Mouse (Mus musculus): Measurements from ENCODE around the gene Bcdin3d. TPM values are rescaled to one million over a fixed set of nuclear protein-coding genes. Genes with fewer than 3 reads are reported as not detected.
"Not testable (repeated sequence)": the region's sequence is repeated elsewhere in the genome, so short reads cannot be mapped to it uniquely, and the experiment has no call there.

Gene Bcdin3d
- polyA plus RNA-seq, 1 experiment from 2014 or later = 24.7 TPM

DNA sequence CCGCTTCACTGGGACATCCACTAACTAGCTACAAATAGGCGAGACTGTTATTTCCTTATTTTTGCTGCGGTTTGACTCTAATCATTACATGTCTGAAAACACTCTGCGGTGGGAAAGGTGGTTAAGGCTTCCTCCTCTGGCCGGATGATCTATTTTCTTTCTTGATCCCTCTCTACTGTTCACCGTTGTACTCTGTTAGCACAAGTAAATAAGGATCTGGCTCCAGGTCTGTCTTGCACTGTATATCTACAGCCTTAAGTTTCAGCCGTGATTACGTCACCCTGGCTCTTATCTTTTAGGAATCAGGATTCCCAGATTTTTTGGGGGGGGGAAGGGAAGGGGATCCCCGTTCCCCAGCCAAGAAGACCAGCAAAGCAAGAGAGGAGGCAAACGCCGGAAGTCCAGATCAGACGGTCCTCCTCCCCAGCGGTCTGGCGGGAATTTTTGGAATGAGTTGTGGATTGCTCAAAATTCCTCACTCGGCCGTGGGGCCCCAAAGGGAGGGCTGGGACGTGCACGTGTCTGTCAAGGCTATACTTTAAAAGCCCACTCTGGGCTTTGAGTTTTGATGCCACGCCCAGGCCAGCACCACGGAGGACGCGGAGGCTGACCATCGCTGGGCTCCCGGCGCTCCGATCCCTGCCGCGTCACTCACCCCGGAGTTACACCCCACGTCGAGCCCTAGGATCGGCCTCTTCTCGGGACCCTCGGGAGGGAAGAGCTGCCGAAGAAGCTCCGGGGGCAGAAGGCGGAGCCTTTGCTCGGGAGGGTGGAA lies 542 bp downstream of the Bcdin3d start:
- DNase-seq (ENCODE audit: low spot score) = no peak

DNA sequence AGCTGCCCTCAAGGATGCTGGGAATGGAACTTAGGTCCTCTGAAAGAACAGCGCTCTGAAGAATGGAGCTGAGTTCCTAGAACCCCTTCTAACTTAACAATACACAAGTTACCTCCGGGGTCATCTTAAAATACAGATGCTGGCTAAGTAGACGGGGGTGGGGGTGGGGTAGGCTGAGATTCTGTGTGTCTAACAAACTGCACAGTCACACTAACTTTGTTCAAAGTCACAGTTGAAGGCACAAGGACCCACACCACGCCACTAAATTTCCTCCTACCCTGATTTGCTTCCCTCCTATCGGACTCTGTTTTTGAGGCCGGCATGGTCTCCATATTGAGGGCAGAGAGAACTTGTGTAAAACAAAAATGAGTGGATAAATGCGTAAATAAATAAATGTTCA lies 1.6 kb downstream of the Bcdin3d start:
- no peak for DNase-seq (ENCODE audit: low spot score)

DNA sequence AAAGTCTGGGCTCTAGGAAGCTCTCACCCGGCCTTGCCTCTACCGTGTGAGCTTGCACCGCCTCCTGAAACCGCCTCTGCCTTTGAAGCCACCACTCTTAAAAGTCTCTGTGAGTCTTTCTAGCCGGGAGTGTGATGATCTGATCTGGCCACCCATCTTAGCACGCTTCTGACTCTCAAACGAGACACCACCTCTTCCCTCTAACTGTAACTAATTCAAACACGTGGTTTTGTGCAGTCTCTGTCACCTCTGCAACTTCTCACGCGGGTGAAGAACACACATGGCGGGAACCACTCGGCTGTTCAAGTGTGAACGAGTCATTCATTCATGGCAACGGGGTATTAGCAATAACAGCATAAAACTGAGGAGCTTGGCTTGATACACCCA lies 2.9 kb downstream of the Bcdin3d start:
- peak; percentile 37 for DNase-seq (ENCODE audit: low spot score)

DNA sequence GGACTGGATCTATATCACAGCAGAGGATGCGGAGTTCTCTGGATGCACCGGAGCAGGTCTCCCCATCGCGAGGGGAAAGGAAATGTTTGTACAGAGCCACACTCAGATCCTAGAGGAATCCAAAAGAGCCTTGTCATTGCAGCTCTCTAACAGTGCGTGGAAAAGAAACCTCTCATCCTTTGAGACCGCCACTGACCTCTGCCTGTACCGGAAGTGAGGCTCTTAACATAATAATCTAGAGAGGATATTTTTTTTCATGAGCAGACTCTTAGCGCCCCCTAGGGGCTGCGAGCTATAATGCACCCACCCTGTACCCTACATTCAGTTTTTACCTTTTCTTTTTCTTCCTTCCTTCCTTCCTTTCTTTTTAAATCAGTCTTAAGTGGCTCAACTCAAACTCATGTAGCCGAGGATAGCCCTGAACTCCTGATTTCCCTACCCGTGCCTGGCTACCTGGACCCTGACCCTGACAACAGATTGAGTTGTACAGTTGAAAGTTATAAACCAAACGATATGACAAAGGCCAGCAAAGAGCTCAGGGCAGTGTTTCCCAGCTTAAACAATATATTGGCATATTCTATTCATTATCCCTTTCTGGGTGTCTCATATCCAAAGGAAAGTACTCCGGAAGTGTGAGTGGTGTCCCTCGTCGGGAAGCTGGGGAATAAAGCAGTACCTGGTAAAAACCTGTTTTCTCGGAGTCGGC lies 3.4 kb downstream of the Bcdin3d start:
- DNase-seq (ENCODE audit: low spot score) = peak; percentile 66

DNA sequence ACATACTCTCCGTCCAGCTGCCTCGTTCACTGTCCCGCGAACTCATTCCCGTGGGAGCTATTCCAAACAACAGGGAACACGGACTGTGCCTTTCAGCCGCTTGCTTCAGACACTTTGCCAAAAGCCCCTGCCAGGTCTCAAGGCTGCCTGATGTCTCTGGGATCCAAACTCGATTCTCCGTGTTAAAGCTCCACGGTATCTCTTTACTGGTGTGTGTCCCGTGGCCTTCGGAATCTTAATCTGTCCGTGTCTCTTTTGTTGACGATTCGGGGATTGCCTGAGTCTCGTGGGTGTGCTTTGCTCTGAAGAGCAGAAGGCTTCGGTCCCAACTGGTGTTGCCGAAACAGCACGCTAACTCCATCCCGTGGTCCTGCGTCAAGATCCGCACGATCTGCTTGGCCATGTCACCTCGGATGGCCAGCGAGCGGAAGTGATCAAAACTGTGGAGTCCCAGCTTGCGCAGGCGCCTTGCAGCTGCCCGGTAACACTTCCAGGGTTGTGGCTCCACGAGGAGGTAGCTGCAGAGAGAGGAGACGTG lies 4.2 kb downstream of the Bcdin3d start:
- no peak for DNase-seq (ENCODE audit: low spot score)

DNA sequence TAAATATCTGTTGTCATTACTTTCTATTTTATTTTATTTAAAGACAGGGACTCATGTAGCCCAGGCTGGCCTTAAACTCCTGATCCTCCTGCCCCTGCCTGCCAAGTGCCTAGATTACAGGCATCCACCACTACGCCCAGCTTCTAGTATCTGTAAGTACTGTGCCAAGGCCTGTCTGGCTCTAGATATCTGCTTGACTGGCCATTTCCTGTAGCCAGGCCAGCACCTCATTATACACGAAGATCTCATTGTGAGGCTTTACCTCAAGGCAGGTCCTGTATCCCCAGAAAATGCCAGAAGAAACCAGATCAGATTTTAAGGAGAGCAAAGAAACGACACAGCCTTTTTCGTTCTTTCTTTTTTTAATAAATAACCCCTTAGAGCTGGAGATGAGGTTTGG lies 4.8 kb downstream of the Bcdin3d start:
- no peak for DNase-seq (ENCODE audit: low spot score)

DNA sequence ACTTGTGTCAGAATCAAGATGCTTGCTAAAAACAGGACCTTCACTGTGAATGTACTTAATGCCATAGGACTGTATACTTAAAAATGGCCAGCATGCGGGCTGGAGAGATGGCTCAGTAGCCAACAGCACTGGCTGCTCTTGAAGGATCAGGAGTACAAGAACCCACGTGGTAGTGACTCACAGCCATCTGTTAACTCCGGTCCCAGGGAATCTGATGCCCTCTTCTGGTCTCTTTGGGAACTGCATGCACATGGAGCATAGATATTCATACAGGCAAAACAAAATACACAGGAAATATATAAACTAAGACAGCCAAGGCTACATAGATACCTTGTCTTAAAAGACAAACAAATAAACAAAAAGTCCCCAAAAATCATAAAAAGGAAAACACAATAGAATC lies 5.5 kb downstream of the Bcdin3d start:
- DNase-seq (ENCODE audit: low spot score) = peak; percentile 80

DNA sequence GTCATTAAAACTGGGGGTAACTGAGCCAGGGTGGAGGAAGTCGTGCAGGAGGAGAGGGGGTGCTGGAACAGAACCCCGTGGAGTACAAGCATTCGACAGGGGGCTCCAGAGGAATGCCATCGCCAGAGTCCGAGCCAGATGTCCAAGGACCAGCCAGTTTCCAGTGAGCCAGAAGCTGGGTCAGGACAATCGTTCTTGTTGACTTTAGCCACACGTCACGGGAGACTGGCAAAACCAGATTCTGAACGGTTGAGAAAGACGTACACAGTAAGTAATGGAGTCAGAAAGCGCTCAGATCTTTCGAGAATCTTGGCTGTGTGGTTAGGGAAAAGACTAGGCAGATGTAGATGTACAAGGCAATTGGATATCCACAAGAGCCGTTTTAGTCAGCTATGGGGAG lies 11.3 kb downstream of the Bcdin3d start:
- no peak for DNase-seq (ENCODE audit: low spot score)

DNA sequence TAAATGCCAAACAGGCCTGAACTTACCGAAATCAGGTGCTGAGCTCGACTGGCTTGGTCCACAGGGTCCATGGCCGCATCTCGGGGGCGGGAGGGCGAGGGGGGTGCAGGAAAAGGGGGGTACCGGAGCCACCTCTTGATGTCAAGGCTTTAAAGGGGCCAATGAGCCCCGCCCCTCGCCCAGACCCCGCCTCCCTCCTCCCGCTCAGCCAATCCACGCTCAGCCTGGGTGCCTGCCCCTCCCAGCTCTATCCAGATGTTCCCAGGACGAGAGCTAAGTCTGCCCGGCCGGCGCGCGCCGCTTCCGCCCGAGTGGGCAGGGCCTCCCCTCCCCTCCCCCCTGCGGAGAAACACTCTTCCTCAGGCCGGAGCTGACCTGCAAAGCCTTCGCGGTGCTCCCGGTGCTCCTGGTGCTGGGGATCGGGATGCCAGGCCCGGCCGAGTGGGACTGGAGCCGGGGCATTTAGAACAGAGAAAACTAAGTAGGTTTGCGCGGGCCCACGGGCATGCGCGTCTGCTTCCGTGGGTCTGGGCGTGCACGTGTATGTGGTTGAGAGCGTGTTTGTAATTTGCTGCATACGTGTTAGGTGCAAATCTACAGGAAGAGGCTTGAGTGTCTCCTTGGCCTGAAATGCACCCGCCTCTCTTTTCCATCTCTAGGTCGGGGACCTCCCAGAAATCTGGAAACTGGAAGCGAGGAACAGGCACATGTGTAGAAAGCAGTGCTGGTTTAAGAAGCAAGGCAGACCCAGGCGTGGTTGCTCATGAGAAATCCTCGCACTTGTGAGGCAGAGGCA lies 16.7 kb downstream of the Bcdin3d start, which contains the start of gene Nckap5l:
TSS of gene Nckap5l (minus strand) at position 143 of the 796 bp plus-strand sequence.
- peak; percentile 95 for DNase-seq (ENCODE audit: low spot score)

DNA sequence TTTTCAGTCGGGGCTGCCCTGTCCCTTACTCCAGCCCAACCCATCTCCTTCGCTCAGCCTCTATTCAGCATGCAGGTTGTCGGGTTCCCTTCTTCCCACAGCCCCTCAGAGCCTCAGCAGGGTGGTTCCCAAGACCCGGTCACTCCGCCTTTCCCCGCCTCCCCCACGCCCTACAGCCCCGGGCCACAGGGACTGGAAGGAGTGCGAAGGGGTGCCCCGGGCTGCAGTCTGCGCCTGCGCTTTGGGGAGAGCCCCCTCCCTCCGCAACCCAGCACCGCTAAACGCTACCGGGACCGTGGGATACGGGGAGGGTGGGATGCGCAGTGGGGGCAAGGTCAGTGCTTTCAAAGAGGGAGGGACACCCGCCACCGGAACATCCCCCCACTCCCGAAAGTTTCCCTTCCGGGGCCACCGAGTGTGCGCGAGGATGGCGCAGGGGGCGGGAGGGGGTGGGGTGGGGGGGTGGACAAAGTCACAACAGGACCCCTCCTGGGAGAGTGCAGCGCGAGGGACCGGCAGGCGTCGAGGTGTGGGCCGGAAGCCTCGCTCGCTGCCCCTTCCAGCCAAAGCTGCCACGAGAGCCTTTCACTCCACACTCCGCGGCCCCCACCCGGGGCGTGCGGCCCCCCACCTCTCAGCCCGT lies 17.4 kb downstream of the Bcdin3d start:
- peak; percentile 59 for DNase-seq (ENCODE audit: low spot score)

DNA sequence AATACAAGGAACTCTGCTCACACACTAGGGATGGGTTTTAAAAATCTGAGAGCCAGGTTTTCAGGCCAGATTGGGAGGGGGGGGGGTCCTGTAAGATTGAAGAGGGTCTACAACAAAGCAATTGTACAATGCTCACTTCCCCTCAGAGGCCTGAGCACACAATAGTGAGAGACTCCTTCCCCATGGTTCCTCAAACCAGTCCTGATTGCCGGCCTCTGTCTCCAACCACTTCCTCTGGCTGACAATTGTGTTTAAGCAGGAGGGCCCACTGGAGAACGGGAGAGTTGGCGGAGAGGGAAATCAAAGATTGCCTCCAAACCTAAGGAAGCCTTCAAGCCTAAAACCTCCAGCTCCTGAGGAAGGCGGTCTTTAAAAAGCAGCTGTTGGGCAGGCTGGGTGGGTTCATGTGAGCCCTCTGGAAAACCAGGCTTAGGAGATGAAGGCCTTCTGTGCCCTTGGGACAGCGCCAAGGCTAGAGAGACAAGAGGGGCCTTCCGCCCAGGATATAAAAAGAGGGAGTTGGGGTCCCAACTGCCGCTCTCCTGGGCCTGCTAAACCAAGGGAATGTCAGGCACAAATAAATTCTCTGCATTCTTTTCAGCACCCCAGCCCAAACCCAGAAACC lies 18.1 kb downstream of the Bcdin3d start:
- no peak for DNase-seq (ENCODE audit: low spot score)

DNA sequence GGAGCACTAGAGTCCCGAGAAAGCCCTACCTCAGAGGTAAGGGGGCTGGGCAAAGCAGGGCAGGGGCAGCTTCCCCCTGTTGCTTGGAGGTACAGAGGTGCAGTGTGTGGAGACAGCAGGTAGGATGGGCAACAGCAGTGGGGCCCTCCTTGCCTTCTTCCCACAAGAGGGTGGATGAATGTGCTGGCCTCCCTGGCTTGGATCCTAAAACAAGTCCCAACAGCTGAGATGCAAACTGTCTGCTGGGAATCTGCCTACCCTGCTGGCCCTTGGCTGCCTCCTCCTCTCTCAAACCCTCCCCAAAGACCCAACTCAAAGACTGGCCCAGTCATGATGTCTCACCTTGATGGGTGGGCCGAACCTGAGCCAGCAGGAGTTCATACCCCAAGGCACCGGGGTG lies 19.1 kb downstream of the Bcdin3d start:
- DNase-seq (ENCODE audit: low spot score) = no peak

DNA sequence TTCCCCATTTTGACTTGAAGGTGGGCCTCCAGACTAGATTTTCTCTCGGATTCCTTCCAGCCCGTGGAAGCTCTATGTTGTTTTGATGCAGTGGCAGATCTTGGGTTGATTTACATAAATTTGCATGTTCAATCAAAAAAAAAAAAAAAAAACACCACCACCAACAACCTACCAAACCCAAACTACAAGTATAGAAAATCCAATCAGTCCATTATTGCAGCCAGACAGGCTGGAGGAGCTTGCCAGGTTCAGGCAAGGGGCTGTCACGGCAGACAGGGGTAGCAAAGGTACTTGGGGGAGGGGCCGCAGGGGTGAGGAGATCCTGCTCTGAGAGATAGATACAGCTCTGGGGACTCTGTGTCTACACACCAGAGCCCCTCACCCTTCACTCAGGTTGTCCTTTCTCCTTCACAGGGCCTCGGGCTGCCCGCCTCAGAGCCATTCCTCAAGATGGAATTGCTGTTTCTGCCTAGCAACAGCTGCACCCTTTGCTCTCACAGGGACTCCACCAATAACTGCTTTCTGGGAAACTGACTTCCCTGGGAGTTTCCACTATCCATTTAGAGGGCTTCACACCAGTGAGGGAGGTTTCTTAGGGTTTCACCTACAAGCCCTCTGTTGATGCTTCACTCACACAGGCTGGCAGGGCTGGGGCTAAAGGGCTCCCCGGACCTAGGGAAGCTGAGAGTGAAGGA lies 19.8 kb downstream of the Bcdin3d start:
- DNase-seq (ENCODE audit: low spot score) = no peak

DNA sequence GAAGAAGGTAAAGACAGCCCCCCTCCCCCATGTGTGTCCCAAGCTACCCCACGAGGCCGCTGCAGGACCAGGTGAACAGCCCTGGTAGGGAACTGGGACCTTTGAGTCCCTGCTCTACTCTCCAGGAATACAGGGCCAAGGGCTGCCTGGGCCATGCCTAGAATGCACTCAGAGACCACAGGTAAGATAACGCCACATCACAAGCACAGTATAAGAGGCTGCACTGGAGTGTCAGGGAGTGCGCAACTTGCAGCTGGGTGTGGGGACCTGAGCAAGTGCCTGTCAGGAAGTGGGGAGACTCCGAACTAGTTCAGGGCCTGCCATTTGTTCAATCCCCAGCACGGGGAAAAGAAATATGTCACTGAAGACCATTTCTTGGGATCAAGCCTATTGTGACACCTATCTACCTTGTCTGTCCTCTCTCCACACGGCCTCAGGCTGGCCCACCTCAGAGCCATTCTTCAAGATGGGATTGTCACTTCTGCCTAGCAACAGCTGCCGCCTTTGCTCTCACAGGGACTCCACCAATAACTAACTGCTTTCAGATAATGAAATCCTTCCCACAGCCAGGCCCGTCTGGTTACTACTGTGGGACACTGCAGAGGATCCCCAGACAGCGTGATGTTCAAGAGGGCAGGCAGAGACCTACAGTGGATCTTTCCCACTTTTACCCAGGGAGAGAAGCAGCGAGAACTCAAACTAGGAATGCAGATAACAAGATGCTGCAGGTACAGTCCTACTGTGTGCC lies 21.2 kb downstream of the Bcdin3d start:
- DNase-seq (ENCODE audit: low spot score) = peak; percentile 53

DNA sequence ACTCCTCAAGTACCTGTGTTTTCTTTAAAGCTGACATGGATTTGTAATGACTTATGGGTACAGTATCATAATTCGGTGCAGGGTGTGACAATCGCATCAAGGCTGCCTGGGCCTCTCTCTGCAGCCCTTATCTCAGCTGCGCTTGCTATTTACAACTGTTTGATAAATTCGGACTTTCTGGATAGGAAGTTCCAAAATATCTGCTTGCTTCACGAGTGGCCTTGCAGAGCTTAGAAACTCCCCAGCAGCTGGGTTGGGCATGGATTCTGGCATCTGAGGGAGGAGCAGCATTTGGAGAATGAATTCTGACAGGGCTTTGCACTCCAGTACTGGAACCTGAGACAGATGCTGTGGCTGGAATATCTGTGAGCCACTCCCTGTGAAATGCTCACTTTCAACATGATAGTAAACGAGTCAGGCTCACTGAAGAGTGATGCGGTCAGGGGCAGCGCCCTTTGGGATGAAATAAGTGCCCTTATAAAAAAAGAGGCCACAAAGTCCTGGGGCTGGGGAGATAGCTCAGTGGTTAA lies 24.7 kb downstream of the Bcdin3d start:
- DNase-seq (ENCODE audit: low spot score) = no peak

DNA sequence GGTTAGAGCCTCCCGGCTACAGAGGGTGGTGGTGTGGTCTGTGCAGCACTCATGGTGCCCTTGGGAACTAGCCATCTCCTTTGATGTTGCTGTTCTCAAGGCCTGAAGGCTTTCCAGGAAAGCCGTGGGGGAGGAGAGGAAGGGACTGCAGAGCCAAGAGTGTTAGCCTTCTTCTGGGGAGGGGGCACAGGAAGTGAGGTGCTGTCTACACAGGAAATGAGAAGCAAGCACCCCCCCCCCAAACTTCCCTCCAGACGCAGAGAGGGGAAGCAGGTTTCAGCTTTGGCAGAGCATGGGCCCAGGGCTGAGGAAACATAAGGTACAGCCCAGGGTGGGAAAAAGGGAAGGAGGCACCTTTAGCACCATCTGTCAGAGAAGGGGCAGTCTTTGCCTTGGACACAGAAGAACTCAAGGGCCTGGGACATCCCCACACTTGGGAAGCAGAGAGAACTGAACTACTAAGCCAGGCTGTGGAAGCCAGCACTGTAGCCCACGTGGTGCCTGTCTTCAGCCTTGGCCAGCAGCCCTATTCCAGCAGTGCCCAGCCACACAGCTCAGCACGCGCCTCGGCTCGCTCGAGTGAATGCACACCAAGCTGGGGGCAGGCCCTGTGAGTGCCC lies 25.3 kb downstream of the Bcdin3d start:
- DNase-seq (ENCODE audit: low spot score) = peak; percentile 35

DNA sequence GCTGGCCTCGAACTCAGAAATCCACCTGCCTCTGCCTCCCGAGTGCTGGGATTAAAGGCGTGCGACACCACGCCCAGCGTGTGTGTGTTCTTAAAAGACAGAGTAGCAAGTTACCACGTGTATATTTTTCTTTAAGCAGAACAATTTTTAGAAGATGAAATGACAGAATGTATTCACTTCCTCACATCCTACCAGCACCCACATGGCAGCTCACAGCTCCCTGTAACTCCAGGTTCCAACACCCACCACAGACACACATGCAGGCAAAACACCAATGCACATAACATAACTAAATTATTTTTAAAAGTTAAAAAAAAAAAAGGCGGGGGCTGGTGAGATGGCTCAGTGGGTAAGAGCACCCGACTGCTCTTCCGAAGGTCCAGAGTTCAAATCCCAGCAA lies 28.4 kb downstream of the Bcdin3d start:
- DNase-seq (ENCODE audit: low spot score) = not testable (repeated sequence)

DNA sequence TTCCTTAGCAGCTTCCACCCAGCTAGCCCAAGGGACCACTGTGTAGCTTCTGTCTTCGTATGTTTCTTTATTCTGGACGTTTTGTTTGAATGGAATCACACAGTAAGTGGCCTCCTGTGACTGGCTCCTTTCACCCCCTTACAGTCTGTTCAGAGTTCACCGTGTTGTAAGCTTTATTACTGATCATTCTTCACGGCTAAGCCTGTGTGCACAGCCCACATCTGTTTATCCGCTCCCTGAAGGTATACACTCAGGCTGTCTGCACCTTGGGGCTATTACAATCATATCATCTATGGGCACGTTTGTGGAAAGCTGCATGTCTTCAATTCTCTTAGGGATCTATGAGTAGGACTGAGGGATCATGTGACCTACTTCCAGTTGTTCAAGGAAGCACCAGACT lies 29.0 kb downstream of the Bcdin3d start:
- DNase-seq (ENCODE audit: low spot score) = no peak

DNA sequence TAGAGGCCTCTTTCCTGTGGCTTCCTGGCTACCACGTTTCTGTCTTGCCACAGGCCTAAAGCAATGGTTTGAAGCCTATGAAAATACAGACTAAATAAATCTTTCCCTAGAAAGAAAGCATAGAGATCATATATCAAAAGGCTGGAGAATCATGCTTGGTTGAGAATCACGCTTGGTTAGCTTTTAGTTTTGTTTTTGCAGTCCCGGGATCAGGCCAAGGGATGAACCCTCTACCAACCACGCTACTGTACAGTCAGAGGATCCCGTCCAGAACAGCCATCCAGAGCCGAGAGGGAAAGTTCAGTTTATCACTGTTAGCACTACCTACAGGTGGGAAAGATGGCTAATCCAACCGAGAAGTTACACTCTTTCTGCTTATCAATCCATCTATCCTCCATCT lies 32.2 kb downstream of the Bcdin3d start:
- DNase-seq (ENCODE audit: low spot score) = no peak

All from thymus, postnatal 0 days (tissue).